Mouse (Mus musculus) bone marrow, adult 2 months (tissue): ENCODE results near the gene Kpna3. TPM values are rescaled to one million over a fixed set of nuclear protein-coding genes. Genes with fewer than 3 reads are reported as not detected.

Experiments
- H3K27ac ChIP-seq: fragments of 200-500 bp; 2 replicates; pipeline ENCODE4 v1.5.1; 2012; ENCODE audit warnings: low read depth, mild to moderate bottlenecking, control low read depth, inconsistent platforms, low read length; ENCODE audit not compliant: control insufficient read depth, poor library complexity, insufficient read depth
- H3K4me1 ChIP-seq: fragments of 200-500 bp; 2 replicates; pipeline ENCODE4 v1.6.1; 2011; ENCODE audit warnings: low read length; ENCODE audit not compliant: control insufficient read depth, insufficient read depth
- H3K4me3 ChIP-seq: fragments of 200-500 bp; replicated peaks from 2 replicates; pipeline ENCODE3; 2011; ENCODE audit warnings: mild to moderate bottlenecking, low read depth, low read length, control low read depth; ENCODE audit not compliant: control insufficient read depth
- CTCF ChIP-seq: fragments of 200-500 bp; IDR thresholded peaks from 2 replicates; pipeline ENCODE4 v1.5.1; 2011; ENCODE audit warnings: low read length, control low read depth; ENCODE audit not compliant: control insufficient read depth, insufficient read depth
- POLR2A ChIP-seq: fragments of 200-500 bp; IDR thresholded peaks from 2 replicates; pipeline ENCODE4 v1.6.1; 2011; ENCODE audit warnings: low read depth, mild to moderate bottlenecking, control low read depth, low read length, borderline replicate concordance; ENCODE audit not compliant: control insufficient read depth
- WGBS: fragments of 180-500 bp; shearing (Covaris S2); methylation state at CpG from one replicate; pipeline ENCODE4 v1.1.7; 2018; 5-methylcytosine and 5-hydroxymethylcytosine counted together
- polyA plus RNA-seq: library from polyadenylated mRNA; stranded (reverse); fragments of >200 nt; gene quantifications from 2 replicates; pipeline ENCODE4 v1.2.4, GENCODE M21; 2011; ENCODE audit warnings: low replicate concordance; ENCODE audit not compliant: missing spikeins, insufficient read depth, insufficient read length

Gene Kpna3
- polyA plus RNA-seq, 1 experiment = 16.7 TPM

DNA sequence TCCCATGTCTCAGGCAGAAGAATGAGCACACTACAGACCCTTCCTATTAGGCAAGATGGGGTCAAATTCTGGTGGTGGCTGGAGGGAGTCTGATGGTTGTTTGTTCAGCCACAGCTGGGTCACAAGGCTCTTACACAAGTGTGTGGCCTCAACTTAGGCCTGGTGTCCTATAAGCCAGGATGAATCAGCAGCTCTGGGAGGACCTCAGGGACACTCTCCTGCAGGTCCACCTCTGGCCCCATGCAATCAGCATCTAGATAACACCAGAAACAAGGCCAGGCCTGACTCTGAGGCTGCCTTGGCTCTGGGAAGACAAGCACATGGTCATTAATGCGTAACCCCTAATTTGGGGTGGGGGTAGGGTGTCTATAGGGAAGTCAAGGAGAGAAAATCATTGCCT lies 118.9 kb downstream of the Kpna3 start:
- Histone ChIP-seq H3K27ac (no peak overlapping the region), H3K4me1 (0 out of 2 replicates have a peak, but pooled peaks cover 2% of the 10 kb centered on the region), H3K4me3 (no peak overlapping the region)
- WGBS = 65% methylated on average over 1 of the region's 1 CpGs
- no peak for TF ChIP-seq CTCF
- no peak for TF ChIP-seq POLR2A

DNA sequence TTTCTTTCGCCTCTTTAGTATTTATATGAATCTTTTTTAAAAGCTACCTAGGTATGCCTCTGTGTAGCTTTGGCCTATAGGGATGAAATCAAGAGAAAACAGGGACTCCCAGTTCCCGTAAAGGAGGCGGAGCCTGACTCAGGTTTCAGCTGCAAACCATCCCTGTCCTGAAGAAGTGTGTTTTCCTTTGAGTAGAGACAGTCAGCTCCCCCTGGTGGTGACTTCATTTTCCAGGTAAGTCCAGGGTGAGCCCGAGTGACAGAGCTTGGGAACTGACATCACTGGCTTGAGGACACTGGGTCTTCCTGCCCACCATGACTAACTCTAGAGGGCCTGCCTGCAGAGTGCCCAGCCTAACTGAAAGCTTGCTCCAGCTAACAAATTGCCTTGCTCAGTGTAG lies 122.8 kb downstream of the Kpna3 start:
- WGBS = 28% methylated on average over 4 of the region's 4 CpGs
- no peak overlapping the region for H3K4me3 ChIP-seq
- TF ChIP-seq POLR2A = no peak
- TF ChIP-seq CTCF = peak; percentile 59
- H3K4me1 ChIP-seq = 0 out of 2 replicates have a peak, but pooled peaks cover 2% of the 10 kb centered on the region
- H3K27ac ChIP-seq = no peak overlapping the region

Other genes starting within 250 kb of the Kpna3 start
- not detected in 2 replicates for gene Sgcg, start 181.4 kb downstream of the Kpna3 start, polyA plus RNA-seq
- gene Arl11, start 130.1 kb downstream of the Kpna3 start, polyA plus RNA-seq = 1.8 and 9.2 TPM in 2 replicates
- gene Ebpl, start 79.4 kb downstream of the Kpna3 start, polyA plus RNA-seq = 3.2 and 7.6 TPM in 2 replicates
- gene Spryd7, start 117.0 kb upstream of the Kpna3 start, polyA plus RNA-seq = 0.66 and 4.7 TPM in 2 replicates
- 1.0 and 8.7 TPM in 2 replicates for gene Trim13, start 158.4 kb upstream of the Kpna3 start, polyA plus RNA-seq
- not detected in 2 replicates for gene Kcnrg, start 167.6 kb upstream of the Kpna3 start, polyA plus RNA-seq